Mouse (Mus musculus): ENCODE results near the gene Olfr1053.

GRCm38 (mm10) chr2:86292155-86292554 is 22.9 kb downstream of the Olfr1053 start, which contains the start of gene Olfr1052:
- TF ChIP-seq CTCF (IDR thresholded peaks at IDR 0.05; ENCODE audit: insufficient read depth, low read depth, low read length) (no peak), POLR2A (IDR thresholded peaks at IDR 0.05; ENCODE audit: insufficient read depth, low read depth, low read length) (no peak)

All from olfactory bulb, adult 2 months (tissue).